Mouse (Mus musculus) urinary bladder, postnatal 10 days (tissue): Measurements from ENCODE around the gene Ggcx.
"Not testable (repeated sequence)": the region's sequence is repeated elsewhere in the genome, so short reads cannot be mapped to it uniquely, and the experiment has no call there.

Experiments
- DNase-seq: peaks from one replicate; pipeline ENCODE4 v3.0.0; 2022; ENCODE audit warnings: low spot score

Ggcx gene

DNA sequence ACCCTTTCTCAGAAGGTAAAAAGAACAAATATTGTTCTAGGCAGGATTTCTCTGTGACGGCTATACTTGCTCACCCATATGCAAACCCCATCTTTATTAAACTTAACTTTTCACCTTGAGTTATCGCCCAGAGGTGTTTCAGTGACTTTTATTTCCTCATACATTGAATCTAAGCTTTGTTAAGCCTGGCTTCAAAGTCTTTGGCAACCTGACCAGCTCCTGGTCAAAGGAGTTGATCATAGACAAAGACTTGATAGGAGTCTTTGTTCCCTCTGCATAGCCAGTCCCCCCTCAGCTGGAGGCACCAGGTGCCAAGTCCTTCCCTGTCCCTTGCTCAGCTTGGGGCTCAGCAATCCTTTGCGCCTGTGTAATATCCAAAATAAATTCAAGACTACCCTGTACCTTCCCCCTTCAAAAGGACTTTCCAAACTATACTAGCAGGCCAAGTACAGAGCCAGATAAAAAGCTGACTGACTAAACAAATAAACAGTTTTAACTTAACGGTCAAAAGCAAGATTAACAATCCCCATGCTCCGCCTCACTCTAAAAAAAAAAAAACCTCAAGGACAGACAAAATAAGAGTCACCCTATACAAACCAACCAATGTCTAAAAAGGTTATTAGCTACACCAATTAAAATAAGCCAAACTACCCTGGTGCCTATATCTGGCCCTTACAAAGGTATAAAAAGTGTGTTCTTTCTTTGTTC lies 48.6 kb downstream of the Ggcx start:
- DNase-seq: not testable (repeated sequence)

GRCm38 (mm10) chr6:72465361-72466157 lies 51.5 kb downstream of the Ggcx start:
- no peak for DNase-seq

GRCm38 (mm10) chr6:72466171-72466570 lies 52.1 kb downstream of the Ggcx start:
- DNase-seq: no peak

- no peak for DNase-seq
Observed at GRCm38 (mm10) chr6:72473264-72474041, 59.3 kb downstream of the Ggcx start.

GRCm38 (mm10) chr6:72475221-72475985 lies 61.3 kb downstream of the Ggcx start:
- DNase-seq: no peak

- DNase-seq: no peak
Observed at GRCm38 (mm10) chr6:72476836-72477235, 62.7 kb downstream of the Ggcx start.

DNA sequence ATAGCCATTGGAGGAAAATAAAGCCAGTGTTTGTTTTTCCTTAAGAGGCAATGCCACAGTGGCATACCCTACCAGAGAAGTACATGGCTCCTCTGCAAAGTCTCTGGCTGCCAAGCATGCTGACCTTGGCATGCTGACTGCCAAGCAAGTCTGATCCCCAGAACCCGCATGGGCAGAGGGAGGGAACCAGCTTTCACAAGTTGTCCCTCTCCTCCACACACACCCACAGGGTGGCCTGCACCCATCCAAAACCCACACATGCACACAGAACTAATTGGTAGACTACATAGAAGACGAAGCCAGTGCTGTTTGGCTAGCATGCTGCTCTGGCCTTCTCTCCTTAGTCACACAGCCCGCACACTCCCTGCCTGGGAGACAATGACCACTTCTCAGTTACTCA lies 63.5 kb downstream of the Ggcx start:
- no peak for DNase-seq

DNA sequence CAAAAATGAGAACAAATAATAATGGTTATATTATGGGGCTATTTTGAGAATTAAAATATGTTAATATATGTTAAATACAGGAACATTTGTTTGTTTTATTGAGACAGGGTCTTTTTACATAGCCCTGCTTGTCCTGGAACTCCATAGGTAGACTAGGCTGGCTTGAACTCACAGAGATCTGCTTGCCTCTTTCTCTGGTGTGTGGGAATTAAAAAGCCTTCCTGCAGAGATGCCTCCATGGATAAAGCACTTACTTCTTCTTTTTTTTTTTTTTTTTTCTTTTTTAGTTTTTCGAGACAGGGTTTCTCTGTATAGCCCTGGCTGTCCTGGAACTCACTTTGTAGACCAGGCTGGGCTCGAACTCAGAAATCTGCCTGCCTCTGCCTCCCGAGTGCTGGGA lies 64.6 kb downstream of the Ggcx start:
- DNase-seq: not testable (repeated sequence)

DNA sequence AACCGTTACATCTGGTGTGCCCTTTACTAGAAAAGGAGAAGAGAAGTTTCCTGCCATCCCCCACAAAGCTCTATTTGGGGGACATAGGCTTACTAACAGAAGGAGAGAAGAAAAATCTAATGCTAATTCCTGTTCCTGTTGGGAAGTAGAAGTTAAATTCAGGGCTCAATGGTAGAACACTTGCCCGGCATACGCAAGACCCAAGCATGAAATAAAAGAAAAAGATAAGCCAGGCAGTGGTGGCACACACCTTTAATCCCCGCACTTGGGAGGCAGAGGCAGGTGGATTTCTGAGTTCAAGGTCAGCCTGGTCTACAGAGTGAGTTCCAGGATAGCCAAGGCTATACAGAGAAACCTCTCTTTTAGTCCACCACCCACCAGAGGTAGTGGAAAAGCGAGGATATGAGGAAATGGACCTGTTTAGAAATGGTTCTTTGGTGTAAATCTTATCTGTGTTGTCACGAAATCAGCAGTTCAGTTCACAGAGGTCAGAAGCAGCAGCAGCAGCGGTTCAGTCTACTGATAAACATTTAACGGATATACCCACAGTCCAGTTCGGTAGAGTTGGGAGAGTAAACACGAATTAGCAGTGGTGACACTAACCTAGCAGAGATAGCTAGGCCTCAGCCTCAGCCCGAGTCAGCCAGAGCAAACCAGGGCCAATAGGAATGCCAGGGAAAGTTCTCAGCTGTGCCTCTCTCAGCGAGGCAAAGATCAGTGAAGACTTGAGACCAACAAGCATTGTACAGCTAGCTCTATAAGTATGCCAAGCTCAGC lies 65.7 kb downstream of the Ggcx start:
- DNase-seq: no peak

- DNase-seq: no peak
Observed at GRCm38 (mm10) chr6:72480422-72480702, 66.3 kb downstream of the Ggcx start.
